Mouse (Mus musculus) gastrocnemius, postnatal 10 days (tissue): ENCODE results near the gene Vwa3a. TPM values are rescaled to one million over a fixed set of nuclear protein-coding genes. Genes with fewer than 3 reads are reported as not detected.
"Not testable (repeated sequence)": the region's sequence is repeated elsewhere in the genome, so short reads cannot be mapped to it uniquely, and the experiment has no call there.

ENCODE experiments used
- DNase-seq: peaks from one replicate; pipeline ENCODE4 v3.0.0; 2021; ENCODE audit warnings: mixed read lengths
- long read RNA-seq, 2 experiments: library from polyadenylated mRNA; stranded (forward); transcript quantifications; one replicate each; pipeline ENCODE4 v2.0.0; 2021
- total RNA-seq, 2 experiments: library from RNA; stranded (reverse); gene quantifications; 2 replicates each; pipeline ENCODE4 v1.2.3; 2021

Vwa3a gene
- total RNA-seq = under 1 TPM; 0.47 to 0.79 TPM
- long read RNA-seq, experiment 1, partial matches to known transcripts = 0 of 1 reads
- long read RNA-seq, experiment 1, other reads (novel, unspliced or antisense) = 1 of 1 reads
- long read RNA-seq, experiment 2 = 0 reads

DNA sequence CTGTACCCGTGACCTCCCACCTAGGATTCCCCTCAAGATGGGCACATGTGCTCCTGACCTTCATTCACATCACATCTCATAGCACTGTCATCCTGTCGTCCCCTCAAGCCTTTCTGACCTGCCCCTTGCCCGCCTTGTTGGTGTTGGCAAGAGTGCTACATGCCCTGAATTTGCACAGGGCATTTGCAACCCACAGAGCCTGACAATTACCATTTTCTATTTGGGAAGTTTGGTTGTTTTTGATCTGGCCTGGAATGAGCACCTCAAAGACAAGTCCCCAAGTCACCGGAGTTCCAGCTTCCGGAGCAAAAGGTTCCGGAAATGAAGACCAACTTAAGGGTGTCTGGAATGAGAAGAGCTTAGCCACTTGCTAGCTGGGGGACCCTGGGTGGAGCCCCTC, at the start of gene Vwa3a:
Gene Vwa3a (plus strand): TSS at position 301 of the 400 bp plus-strand sequence.
- no peak for DNase-seq

GRCm38 (mm10) chr7:120690634-120691033, 48.5 kb upstream of the Vwa3a start:
- no peak for DNase-seq

GRCm38 (mm10) chr7:120693831-120694375, 45.2 kb upstream of the Vwa3a start:
- no peak for DNase-seq

DNA sequence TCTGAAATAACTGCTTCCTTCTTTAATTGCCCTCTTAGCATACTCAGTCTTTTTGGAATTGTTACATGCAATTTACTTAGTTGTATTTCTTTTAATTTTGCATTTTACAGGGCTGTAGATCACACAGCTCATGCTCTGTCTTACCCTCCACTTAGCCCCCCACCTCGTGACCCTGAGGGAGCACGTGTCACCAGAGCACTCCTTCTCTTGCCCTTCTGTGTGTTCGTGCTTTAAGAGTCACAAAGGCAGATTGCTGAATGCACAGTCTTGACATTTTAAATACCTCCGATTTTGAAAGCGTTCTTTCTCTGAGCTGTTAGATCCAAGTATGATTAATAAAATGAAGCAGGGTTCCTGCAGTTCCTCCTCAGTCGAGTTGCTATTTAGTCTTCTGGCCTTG, 43.9 kb upstream of the Vwa3a start:
- no peak for DNase-seq

DNA sequence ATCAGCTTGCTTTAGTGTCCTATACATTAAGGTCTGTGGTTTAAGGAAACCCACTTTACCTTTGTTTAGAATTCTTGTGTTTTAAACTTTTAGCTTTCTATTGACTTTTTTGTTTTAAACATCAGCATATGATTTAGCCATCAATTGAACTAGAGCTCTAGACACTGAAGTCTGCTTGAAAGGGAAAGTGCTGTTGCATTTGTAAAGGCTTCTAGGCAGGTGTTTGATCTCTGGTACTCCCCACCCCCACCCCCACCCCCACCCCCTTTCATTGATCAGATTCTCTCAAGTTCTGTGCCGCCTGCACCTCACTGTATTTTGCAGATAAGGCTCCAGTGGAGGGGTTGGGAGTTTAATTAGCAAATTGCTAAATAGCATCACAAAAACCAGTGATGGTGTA, 43.5 kb upstream of the Vwa3a start:
- no peak for DNase-seq

DNA sequence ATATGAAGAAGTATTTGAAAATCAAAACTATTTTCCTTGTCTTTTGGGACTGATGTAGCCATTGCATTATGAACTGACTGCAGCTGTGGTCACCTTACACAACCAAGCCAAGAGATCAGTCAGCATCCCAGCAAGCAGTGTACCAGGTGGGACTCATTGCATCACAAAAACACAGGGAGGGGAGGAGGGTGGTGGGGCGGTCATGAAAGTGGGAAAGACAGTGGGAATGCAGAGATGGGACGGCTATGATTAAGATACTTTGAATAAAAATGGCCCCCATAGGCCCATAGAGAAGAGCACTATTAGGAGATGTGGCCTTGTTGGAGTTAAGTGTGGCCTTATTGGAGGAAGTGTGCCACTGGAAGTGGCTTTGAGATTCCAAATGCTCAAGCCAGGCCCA, 42.8 kb upstream of the Vwa3a start:
- DNase-seq = no peak

- no peak for DNase-seq
Measured at GRCm38 (mm10) chr7:120699586-120699985, 39.5 kb upstream of the Vwa3a start.

GRCm38 (mm10) chr7:120703888-120704287, 35.2 kb upstream of the Vwa3a start:
- no peak for DNase-seq

DNA sequence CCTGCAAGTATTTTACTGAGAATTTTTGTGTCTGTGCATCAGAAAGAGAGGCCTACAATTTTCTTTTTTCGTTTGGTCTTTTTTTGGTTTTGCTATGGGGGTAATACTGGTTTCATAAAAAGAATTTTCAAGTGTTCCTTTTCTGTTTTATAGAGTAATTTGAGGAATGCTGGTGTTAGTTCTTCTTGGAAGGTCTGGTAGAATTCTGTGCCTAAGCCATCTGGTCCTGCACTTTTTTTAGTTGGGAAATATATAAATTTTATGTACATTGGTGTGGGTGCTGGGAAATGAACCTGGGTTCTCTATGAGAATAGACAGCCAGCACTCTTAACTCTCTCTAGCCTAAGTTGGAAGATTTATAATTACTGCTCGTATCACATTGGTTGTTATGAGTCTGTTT, 27.0 kb upstream of the Vwa3a start:
- DNase-seq = no peak

DNA sequence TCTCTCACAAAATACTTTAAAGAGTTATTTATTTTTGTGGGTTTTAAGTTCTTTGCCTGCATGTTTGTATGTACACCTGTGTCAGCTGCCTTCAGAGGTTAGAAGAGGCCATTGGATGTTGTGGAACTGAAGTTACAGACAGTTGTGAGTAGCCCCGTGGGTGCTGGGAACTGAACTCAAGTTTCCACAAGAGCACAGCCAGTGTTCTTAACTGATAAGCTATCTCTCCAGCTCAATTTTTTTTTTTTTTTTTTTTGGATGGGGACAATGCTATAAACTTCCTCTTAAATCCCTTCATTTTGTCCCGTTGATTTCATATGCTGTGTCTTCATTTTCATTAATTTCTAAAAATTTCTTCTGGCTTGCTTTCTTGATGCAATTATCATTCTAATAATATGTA, 25.9 kb upstream of the Vwa3a start:
- no peak for DNase-seq

- not testable (repeated sequence) for DNase-seq
Measured at GRCm38 (mm10) chr7:120713951-120714350, 25.2 kb upstream of the Vwa3a start.

- no peak for DNase-seq
Measured at GRCm38 (mm10) chr7:120717261-120717660, 21.9 kb upstream of the Vwa3a start.

- DNase-seq = no peak
Measured at GRCm38 (mm10) chr7:120721051-120721450, 18.1 kb upstream of the Vwa3a start.

DNA sequence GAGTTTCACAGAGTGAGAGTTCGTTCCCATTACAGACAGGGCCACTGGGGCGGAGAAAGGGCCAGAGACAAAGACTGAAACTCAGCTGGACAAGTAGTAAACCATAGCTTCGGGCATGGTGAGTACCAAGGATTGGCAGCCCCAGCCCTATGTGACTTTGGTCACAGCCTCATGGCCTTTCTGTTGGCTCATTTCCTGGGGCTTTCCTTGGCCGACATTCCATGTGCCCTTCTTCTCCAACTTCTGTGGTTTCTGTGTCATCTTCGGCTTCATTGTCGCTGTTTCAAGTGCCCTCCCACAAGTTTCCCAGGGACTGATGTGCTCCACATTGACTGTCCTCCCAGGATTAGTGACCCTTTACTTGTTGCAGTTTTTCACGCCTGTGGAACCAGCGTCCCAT, 17.7 kb upstream of the Vwa3a start:
- no peak for DNase-seq

GRCm38 (mm10) chr7:120722063-120722462, 17.1 kb upstream of the Vwa3a start:
- no peak for DNase-seq

- no peak for DNase-seq
Measured at GRCm38 (mm10) chr7:120722839-120723278, 16.3 kb upstream of the Vwa3a start.

DNA sequence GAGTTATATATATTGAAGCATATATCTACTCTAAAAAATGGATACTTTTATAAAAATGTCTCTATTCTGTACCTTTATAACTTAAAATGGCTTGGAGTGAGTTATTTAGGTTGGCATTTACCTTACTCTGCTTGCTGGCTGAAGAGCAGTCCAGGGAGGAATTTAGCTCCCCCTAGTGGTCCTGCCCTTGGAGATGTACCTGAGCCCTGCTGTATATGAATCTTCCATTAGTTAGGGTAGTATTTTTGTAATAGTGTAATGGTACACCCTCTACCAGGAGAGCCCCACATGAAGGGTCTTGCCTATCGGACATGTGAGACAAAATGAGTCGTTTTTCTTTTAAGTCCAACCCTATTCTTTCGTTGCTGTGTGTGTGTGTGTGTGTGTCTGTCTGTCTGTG, 11.5 kb upstream of the Vwa3a start:
- no peak for DNase-seq

GRCm38 (mm10) chr7:120729635-120730034, 9.5 kb upstream of the Vwa3a start:
- DNase-seq = no peak

- no peak for DNase-seq
Measured at GRCm38 (mm10) chr7:120732906-120733305, 6.2 kb upstream of the Vwa3a start.

GRCm38 (mm10) chr7:120739558-120740101, 512 bp downstream of the Vwa3a start:
- no peak for DNase-seq

DNA sequence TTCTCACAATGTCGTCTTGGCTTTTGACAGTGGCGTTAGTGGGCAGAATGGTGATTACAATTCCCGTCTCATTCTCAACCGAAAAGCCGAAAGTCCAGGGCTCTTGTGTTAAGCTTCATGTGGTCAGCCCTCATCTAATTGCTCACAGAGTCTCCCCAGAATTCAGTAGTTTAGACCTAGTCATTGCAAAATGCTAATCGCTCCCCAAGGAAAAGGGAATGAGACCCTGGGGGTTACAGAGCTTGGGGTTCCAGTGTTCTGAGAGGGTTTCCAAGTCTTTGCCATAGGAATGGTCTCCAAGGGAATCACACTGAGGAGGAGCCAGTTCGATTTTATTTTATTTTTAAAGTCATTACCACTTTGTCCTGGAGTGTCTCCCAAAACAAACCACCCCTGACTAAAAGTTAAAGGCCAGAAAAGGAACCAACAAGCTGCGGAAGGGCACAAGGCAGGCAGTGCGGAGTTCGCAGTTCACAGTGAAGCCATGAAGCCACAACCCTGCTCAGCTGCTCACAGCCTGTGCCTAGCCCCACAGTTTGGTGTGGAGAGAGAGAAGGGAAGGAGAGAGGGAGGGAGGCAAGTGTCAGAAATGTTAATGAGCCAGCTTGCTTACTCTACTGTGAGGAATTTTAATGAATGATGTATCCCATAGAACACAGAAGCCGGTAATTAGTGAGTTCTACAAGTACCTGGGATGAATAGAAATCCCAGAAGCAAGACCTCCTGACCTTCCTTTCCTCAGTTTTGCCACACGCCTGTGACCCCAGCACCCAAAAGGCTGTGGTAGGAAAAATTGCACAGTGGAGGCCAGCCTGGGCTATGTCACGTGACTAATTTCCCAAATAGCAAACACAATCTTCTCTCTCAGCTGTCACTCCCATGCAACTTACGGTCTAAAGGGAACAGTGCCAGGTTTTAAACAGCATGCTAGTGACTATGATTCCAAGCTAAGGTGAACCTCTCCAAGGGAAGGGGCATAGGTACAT, 4.5 kb downstream of the Vwa3a start:
- no peak for DNase-seq

GRCm38 (mm10) chr7:120744606-120745005, 5.5 kb downstream of the Vwa3a start:
- no peak for DNase-seq

DNA sequence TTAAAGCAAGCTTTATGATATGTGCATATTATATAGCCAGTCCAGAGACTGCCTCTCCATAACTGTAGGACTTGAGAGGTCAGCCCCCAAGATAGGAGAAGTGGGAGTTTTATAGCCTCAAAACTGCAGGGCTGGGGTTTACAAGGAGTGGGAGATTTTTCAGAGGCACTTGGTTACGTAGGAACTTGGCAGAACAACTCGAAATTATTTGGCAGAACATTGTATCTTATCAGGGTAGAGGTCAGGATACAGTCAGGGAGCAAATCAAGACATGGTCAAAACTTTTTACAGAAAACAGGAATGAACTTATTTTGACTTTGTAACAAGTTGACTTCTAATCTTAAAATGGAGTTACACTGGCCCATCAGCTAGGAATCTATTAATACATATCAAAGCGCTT, 6.9 kb downstream of the Vwa3a start:
- DNase-seq = no peak
